Mouse (Mus musculus) CD4-positive, CD25-positive, alpha-beta regulatory T cell, adult 2 months (primary cell): ENCODE measurements at regions not wholly inside any gene's neighbourhood (a gene's known extent, or its start where the extent isn't known, plus 50 kb on each side); places are given as distances from the start of the nearest gene placed in this dataset.
A peak's percentile ranks its signal among the peaks of the same experiment; 100 is the strongest.
"Not testable (repeated sequence)": the region's sequence is repeated elsewhere in the genome, so short reads cannot be mapped to it uniquely, and the experiment has no call there.

Experiments
- DNase-seq: peaks from one replicate; pipeline ENCODE4 v3.0.0-alpha.2; 2012; ENCODE audit warnings: low read depth, low spot score

DNA sequence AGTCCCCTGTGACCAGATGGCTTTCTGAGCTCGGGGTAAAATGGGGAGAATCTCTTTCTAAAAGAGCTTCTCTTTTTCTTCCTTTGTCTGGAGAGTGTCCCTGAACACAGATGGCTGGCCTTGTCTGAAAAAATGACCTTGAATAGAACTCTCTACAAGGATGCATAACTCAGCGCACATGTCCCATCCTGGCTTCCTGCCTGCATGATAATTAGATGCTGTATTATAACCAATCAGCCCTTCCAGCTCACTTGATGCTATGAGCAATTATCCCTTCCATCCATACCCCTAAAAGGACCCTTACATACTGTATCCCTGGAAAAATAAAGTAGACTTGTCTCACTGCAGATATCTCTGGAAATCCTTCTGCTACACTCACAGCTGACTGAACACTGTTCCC is 199.7 kb upstream of the Slc7a11 start:
- no peak for DNase-seq

DNA sequence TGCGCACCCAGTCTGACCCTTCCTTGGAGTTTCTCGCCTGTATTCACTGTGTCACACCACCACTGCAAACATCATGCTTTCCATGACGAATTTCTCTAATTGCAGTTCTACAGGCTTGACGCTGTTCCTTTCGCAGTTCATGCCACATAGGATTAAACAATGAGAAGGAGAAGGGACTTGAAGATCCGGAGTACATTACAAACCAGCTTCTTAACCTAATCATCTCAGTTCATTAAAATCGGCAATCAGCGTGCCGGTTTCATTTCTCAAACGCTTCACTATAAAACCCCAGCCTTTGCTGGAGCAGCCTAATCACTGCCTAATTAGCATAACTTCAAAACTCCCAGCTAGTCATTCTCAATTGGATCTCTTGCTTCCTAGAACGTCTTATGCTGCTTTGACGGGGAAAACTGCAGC is 196.5 kb upstream of the Slc7a11 start:
- DNase-seq = no peak

DNA sequence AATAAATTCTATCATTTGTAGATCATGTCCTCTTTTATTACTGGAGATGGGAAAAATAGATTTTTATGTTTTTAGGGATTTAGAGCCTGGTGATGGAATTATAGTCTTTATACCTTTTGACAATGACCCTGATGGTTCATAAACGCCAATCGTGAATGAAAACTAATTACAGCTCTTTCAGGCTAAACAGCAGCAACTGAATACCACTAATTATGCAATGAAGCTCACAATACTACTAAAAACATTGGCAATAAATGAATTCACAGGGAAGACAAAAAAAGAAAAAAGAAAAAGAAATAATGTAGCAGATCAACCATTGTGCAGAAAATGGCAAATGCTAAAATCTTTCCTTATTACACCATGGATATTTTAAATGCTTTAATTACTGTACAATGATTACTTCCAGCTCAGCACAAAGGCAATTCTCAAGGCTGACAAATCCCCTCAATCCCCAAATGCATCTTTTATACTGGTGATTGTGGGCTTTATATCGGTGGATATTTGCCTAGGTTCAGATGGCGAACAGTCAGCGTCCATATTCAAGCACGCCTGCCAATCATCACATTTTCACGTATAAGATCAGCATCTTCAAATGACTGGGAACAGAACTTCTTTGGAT is 191.2 kb upstream of the Slc7a11 start:
- no peak for DNase-seq

DNA sequence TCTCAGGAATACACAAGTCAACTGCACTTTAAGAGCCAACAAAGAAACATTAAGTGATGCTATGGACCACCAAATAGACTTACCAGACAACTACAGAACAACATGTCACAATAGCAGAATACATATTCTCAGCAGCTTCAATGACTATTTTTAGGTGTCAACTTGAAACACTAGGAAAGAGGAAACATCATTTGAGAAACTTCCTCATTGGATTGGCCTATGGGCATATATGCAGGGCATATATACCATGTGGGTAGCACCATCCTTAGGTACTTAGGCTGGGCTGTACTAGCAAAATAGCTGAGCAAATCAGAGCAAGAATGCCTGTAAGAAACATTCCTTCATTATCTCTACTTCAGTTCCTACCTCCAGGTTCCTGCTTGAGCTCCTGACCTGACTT is 187.9 kb upstream of the Slc7a11 start:
- no peak for DNase-seq

DNA sequence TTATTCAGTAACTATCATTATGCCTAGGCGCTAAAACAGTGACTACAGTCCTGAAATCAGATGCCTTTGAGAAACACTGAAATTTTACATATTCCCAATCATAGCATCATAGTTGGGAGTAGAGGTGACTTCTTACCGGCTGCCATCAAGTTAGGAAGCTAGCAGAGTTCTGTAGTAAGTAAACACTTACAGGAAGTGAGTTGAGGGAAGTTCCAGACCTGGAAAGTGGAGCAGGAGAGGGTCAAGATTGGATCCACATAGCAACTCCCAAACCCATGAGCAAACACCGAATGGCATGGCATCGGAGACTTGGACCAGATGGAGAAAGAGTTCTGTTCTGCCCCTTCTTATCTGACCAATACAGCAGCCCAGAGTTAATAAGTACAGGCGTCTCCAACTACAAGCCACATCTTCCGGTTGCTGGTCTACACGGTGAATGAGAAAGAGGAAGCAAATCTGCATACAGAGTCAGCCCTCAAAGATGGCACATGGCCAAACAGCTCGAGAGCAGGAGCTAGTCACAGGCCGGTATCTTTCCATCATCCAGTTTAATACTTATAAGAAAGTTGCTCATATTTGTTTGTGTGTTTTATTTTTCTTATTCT is 184.8 kb upstream of the Slc7a11 start:
- peak; percentile 47 for DNase-seq

DNA sequence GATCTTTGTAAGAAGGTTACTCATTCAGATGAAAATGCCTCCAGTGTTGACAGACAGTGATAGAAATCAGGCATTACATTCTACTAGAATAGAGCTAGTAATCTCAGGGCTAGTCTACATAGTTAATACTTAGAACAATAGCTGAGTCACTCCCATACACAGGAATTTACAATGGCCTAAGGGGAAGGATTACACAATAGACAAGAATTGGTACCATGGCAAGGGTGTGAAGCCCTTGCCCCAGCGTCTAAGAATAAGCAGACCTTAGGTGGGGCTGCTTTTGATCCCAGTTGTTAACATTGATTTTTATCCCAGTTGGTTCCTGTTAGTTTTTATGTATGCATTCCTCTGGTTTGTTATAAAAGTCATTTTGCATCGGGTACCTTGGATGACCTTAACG is 177.8 kb upstream of the Slc7a11 start:
- not testable (repeated sequence) for DNase-seq

DNA sequence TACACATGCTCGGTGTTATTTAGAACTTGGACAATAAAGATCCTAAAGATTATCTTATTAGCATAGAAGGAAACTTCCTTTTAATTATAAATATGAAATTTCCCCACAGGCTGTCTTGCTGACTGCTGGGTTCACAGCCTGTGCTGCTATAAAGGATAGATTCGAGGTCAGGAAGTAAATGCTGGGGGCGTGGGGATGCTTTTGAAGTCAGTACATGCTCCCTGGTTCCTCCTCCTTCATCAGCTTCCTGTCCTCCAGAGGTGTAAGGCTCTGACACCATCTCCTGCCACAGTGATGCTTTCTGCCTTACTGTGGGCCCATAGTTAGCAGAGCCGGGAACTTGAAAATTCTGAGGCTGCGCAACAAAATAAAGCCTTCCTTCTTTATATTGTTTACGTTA is 175.6 kb upstream of the Slc7a11 start:
- DNase-seq = peak; percentile 3

DNA sequence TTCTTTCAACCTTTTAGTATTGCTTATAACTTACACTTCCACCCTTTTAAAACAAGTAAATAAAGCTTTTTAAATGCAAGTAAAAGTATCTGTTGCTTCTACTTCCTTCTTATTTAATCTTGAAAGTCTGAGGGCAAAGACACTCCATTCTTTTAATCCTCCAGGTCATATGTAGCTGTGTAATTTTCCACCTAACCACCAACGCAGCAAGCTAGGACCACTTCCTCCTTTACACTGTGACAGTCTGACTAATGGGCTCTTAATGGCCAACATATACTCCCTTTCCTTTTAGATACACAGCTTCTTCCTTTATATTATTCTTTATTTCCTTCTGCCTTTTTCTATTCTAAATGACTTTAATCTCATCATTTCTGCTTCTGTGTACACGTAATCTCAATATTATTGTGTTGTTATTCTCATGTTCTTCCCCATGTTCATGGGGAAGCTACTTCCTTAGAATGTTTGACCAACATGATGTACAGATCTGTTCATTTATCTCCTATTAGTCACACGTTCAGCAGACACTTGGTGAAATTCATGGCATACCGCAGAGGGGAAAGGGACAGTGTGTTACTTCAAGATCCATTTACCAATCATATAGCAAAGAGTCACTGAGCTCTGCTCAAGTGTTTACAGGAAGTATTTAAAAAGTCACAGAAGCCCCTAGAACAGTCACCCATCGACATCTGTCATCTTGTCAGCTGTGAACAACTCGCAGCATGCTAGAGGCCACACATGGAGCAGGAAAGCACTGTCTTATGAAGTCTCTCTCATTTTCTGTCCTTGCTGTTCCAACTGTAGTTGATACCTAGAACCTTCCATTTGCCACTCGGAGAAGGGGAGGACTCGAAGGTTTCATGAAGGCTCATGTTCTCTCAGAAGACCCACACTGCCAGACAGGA is 172.2 kb upstream of the Slc7a11 start:
- no peak for DNase-seq

DNA sequence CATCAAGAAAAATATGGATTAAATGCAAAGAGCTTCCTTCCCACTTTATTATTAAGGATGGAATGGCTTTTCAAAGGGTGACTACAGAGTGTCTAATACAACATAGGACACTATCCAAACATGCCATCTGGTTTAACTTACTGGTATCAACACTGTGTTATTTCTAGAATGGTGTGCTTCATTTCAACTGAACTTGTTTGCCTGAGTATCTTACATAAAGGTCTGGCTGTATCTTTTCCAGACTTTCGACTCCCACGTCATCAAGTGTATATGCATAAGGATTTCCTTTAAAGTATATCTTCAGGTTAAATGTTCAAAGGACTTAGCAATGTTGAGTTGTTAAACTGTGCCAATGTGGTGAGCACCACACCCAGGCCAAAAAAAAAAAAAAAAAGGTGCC is 169.6 kb upstream of the Slc7a11 start:
- no peak for DNase-seq

DNA sequence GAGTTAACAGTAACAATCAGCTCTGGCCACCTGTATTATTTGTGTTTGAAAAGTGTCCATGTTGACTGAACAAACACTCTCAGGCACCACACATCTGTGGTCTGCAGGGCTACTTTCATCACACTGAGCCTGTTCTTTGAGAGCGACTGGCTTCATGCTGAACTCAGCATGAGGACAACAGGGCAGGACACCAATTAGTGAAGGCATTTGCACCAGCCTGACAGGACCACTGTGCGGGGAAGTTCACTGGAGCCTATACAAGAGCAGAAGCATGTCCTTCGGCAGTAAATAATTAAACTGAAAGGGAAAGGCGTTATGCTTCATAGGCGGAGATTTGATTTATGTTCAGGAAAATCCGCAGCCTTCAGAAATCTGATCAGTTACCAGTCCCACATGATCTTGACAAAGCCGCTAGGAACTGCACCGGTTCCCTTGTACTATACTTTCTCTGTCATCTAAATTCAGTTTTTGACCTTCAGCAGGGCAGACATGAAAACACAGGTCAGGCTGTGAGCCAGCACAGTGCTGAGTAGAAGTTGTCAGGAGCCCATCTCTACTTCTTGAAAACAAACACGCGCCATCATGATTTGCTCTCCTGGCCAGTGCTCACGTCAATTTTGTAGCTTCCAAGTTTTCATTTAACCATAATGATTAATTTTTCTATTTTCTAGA is 166.1 kb upstream of the Slc7a11 start:
- no peak for DNase-seq

DNA sequence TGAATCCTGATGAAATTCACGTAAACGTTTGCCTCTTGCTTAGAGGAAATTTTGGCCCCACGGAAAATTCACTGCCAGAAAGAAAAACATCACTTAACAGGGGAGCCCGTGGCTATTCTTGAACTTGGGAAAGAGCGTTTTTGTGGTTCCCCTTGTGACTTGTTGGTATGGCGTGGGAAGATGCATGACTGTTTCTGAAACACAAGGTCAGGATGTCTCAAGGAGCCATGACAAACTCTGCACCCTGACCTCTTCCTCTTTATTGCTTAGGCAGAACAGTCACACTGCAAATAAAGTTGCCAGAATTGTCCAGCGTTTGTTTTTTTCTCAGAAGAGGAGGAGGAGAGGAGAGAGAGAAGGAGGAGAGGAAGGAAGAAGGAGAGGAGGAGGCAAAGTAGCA is 164.3 kb upstream of the Slc7a11 start:
- DNase-seq = no peak

DNA sequence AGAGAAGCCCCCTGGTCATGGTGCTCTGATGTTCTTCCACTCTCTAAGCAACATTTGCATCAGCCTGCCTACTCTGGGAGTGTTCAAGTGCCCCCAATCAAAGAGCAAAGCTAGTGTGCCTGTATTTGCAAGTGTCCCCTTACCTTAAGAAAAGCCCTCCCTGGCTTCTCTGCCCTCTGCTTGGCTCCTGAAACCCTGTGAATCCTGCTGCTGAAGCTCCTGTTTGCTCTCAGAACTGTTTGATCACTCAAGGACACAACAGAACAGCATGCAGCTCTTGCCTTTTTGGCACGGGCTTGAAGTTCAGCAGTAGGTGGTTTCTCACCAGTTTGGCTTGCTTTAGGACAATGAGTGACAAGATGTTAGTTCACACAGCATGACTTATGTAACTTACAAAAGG is 163.6 kb upstream of the Slc7a11 start:
- no peak for DNase-seq

DNA sequence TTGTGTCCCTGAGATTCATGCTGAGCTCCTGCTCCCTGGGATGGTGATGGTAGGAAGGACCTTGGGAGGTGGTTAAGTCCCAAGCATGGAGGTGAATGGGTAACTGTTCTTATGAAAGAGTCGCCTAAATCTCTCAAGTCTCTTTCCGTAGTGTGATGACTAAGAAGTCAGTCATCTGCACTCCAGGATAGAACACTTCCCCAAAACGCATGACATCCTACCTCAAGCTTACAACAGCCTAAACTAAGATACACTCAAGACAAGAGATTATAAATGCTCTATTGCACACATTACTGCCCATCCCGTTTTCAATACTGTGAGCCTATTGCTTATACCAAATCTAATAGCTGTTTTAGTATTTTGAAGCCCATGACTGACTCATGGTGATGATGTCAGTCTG is 162.3 kb upstream of the Slc7a11 start:
- DNase-seq = no peak

DNA sequence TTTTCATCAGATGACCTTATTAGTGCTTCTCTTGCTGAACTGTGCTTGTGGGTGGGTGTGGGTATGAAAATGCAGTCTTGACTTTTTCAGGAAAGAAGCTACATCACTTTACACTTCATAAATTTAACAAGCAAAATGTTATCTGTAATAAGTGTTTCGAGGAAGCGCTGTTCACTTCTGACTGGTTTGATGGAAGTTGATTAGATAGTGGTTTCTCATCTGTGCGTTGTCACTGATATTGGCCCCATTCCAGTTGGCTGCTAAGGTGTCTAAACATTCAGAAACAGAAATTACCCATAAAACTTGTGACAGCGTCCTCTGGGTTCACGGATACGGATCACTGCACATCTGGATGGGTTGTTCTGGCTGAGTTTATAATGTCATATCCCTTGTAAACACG is 159.8 kb upstream of the Slc7a11 start:
- DNase-seq = no peak

DNA sequence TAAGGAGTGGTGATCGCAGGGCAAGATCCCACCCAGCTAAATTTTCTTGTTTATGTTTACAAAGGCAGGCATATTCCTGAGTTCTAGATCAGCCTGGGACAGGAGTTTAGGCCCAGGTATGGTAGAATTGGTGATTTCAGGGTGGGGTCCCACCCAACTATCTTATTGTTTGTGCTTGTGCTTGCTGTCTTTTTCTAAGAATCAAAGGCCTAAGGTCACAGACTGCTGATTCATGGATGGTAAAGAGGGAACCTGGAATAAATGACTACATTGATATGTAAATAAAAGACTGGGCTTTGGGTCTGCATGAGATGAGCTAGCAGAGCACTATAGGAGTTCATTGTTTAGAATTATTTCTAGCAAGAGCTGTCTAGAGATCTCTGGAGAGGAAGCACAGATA is 152.3 kb upstream of the Slc7a11 start:
- no peak for DNase-seq

DNA sequence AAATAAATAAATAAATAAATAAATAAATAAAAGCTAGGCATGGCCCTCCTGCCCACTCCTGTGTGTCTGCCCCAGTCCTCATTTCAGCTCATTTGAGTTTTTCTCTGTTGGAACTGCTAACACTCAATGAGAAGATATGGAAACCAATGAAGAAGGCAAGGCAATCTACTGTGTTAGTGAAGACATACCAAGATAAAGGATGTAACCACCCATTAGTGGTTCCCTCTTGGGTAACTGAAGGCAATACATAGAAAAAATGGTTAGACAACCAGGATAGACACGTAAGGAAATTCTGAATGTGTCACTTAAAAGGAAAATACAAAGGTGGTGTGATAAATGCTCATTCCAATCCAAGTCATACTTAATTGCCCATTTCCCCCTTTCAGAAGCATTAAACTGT is 140.9 kb upstream of the Slc7a11 start:
- DNase-seq = no peak

DNA sequence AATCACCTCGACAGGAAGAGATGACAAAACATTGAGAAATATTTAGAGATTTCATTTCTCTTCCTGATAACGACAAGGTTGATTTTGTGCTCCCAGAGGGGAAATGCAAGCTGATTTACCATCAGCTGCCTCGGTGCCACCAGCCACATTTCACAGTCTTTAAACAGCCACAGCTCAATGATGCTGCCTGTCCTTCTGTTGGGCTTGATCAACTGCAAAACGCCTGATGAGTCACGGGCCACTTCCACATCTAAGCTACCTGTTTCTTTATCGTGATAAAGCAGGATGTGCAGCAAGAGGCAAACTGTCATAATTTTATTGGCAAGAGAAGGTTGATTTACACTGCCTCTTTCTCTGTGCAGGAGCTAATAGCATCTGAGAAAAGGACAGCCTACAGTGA is 140.1 kb upstream of the Slc7a11 start:
- no peak for DNase-seq

DNA sequence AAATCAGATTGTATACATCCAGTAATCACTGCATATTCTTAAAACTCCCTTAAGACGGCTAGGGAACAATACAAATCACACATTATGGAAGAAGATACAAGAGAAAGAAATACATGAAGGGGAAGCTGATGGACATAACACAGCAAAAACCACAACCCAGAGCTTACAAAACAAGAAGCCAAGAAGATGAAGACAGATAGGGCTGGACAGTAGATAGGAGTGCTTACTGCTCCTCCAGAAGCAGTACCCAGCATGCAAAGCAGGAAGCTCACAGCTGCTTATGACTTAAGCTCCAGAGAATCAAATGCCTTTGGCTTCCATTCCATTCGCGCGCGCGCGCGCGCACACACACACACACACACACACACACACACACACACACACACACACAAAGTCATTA is 131.0 kb upstream of the Slc7a11 start:
- no peak for DNase-seq

DNA sequence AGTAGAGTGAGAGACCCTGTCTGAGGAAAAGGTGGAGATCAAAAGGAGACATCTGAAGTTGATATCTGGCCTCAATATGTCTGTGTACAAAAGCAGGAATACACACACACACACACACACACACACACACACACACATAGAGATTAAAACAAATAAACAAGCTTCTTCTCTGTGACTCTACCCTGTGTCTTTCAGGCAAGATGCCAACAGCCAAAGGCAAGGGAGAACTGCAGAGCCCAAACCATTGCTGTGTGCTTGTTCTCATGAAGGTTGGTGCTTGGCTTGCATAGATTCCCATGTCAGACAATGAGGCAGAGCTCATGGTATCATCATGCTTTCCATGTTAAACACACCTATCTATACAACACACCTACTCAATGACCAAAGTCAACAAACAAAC is 126.6 kb upstream of the Slc7a11 start:
- DNase-seq = no peak

DNA sequence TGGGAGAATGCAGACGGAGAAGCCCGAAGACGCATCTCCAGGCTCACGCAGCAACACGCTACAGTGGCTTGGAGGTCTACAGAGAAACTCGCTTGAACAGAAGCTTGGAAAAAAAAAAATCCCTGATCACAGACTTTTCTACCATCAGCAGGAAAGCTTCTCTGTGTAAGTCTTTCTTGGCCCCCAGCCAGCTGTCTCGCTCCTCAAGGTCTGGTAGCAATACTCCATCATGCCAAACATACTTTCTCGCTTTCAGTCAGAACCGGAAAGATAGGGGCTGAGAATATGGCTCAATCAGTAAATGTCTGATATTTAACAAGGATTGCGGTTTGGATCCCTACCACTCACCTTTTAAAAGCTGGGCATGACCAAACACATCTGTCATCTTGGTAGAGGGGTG is 126.2 kb upstream of the Slc7a11 start:
- no peak for DNase-seq

DNA sequence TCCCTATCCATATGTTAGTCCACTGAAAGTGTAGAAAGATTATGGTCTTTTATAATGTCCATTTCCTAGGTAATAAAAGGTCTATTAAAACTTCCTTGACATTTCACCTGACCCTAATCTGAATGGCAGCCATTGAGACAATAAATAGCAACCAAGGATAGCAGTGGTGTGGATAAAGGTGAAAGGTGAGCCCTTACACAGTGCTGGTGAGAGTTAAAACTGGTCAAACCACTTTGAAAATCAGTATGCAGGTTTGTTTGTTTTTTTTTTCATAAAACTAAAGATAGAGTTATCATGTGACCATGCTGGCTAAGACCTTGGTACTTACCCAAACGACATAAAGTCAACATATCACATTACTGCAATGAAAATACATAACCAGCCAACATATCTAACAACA is 110.7 kb upstream of the Slc7a11 start:
- DNase-seq = no peak

DNA sequence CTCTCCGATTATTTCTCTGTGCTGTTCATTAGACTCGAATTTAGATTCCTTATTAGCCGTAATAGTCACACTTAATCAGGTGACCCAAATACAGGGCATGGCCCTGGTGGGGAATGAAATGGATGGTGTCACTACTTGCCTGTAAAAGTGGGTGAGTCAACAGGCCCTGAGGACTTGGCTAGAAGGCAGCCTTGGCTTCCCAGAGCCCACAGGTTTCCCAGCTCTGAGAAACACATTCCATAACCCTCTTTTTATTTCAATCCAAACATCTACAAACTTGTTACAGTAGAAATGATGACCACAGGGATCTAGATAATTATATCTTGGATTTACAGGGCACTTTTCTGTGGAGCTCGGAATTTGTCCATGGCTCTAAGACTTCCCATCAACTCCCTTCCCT is 105.2 kb upstream of the Slc7a11 start:
- DNase-seq = no peak
